Mouse (Mus musculus) telencephalon, adult 2 months (tissue): ENCODE measurements around the gene Tmem30c.
"Not testable (repeated sequence)": the region's sequence is repeated elsewhere in the genome, so short reads cannot be mapped to it uniquely, and the experiment has no call there.

Experiments
- DNase-seq: peaks from one replicate; pipeline ENCODE4 v3.0.0-alpha.2; 2011; ENCODE audit warnings: low read depth, low spot score

The Tmem30c gene

GRCm38 (mm10) chr16:57231937-57232310 lies 60.7 kb downstream of the Tmem30c start:
- not testable (repeated sequence) for DNase-seq

- DNase-seq, result peak; percentile 99
Observed at GRCm38 (mm10) chr16:57231089-57231936, 61.4 kb downstream of the Tmem30c start, which contains the start of gene Tbc1d23. Tbc1d23 (minus strand) TSS chr16:57231504.

GRCm38 (mm10) chr16:57226444-57226843 lies 66.2 kb downstream of the Tmem30c start:
- no peak for DNase-seq

- no peak for DNase-seq
Observed at GRCm38 (mm10) chr16:57220361-57220760, 72.3 kb downstream of the Tmem30c start.
